Mouse (Mus musculus) gastrocnemius, postnatal 14 days (tissue): ENCODE data around the gene Apobec4. TPM values are rescaled to one million over a fixed set of nuclear protein-coding genes. Genes with fewer than 3 reads are reported as not detected.

ENCODE experiments used
- DNase-seq: peaks from one replicate; pipeline ENCODE4 v3.0.0; 2021; ENCODE audit warnings: mixed read lengths
- intact Hi-C: fragments of 180-260 bp; cut with DNase I; formaldehyde crosslinking; loops from one replicate; pipeline ENCODE4 v1.15.1; 2025; ENCODE audit warnings: low total_unique reads
- total RNA-seq, 2 experiments: library from RNA; stranded (reverse); gene quantifications; 2 replicates each; pipeline ENCODE4 v1.2.3; 2021

Gene Apobec4
- total RNA-seq, 2 experiments from 2014 or later: not detected

DNA sequence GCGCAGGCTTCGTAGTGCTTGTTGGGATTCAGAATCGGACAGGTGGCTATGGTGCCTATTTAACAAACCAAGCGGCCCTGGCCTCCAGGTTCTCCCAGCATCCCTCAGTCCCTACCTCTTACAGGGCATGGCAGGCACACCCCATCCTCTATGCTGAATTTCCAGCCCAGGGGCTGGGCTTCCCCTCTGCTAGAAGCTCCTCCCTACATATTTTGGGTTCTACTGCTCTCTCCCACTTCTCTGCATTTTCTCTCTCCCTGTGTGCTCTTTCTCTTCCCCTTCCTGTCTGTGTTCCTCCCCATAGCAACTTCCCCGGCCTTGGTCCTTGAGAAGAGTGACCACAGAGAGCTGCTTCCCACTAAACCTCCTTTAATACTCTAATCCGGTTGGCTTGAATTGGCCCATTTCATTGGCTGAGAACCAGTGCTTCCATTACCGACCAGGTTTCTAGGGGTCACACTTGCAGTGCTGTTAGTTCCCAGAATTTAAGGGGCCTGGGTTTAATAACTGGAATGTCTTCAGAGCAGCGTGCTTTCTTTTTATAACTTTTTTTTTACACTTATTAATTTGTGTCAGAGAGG, 46.4 kb downstream of the Apobec4 start:
- no peak for DNase-seq
- intact Hi-C loops: loop anchor here (10.0 kb wide), 1 partner anchor 108 kb away; the partner anchor contains the start of gene Smg7

DNA sequence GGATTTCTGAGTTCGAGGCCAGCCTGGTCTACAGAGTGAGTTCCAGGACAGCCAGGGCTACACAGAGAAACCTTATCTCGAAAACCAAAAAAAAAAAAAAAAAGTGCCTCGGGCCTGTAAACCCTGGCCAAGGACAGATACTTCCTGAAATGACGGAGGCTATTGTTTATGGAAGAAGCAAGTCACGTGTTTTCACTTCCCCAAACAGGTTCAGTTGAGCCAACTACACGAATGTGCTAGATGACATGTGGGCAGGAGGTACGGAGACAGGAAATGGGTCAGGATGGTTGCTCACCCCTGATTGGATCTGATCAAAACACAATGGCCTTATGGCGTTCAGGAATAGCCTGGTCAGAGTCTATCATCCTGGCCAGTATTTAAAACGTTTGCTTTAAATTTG, 47.8 kb downstream of the Apobec4 start:
- intact Hi-C loops: loop anchor here (10.0 kb wide), 1 partner anchor 107 kb away; the partner anchor contains the start of gene Smg7
- DNase-seq: no peak

DNA sequence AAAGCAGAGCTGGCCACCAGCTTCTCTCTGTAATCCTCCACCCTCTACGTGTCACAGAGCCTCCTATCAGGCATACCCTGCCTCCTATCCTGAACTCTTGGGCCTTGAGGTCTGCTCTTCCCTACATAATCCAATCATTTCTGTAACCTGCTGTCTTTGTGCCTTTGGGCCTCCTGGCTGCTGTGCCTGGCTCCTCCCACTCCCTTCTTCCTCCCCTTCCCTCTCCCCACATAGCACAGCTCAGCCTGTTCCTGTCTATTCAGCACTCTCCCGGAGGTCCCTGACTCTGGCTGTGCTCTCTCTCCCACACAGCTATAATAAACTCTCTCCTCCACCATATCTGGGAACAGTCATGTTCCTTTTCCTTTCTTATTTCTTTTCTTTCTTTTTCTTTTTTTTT, 49.5 kb downstream of the Apobec4 start, which contains the start of gene Ncf2:
Gene Ncf2 (plus strand): TSS at position 298 of the 400 bp plus-strand sequence.
- no peak for DNase-seq
- intact Hi-C loops: loop anchor here (10.0 kb wide), 1 partner anchor 105 kb away; the partner anchor contains the start of gene Smg7

DNA sequence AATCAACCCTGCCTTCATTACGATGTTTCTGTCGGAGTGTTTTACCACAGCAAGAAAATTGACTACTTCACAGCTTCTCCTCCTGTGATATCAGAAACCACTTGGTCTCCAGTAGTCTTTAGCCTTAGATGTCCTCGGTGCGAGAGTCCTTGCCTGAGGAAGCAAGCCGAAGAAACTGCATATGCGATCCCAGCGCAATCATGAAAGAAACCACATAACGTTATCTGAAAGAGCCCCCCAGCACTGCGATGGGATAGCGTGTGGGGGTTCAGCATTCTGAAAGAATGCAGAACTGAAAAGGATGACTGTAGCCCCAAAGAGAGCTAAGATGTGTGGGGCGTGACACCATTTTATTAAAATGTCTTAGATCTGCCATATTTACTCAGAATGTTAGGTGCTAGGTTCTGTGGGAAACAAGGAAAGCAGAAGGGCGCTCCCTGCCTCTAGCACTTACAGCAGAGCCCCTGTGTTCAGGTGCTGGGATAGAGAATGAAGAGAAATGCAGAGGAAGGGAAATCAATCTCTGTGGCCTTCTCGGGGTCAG, 50.4 kb downstream of the Apobec4 start:
- DNase-seq: no peak

DNA sequence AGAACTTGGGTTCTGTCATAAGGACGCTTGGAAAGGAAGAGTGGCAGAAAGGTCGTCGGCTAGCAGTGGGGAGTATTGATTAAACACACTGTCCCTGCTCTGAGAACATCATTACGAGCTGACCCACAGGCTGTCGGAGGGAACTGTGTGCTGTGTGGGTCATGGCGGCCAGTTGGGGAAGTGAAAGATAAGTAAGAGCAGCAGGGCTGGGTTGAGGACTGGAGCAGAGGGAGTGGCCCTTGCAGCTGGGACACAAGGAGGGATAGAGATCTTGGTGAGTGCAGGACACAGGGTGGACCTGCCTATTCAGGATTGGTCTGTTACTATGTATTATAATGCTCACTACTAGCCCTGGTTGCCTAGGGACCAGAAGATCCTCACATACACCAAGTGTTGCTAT, 54.6 kb downstream of the Apobec4 start:
- DNase-seq: no peak
- intact Hi-C loops: no loop called here

More for the DNA sequence above, 50.4 kb downstream of the Apobec4 start:
- intact Hi-C loops: no loop called here

Other genes with a start within 250 kb of the Apobec4 start
- gene Rgl1, start 15.8 kb downstream of the Apobec4 start, total RNA-seq: 10 to 100 TPM; 19.6 to 23.3 TPM
- gene Arpc5, start 16.0 kb downstream of the Apobec4 start, total RNA-seq: 10 to 100 TPM; 27.4 to 30.7 TPM
- 1 to 10 TPM; 1.4 to 1.6 TPM for gene Ncf2, start 49.6 kb downstream of the Apobec4 start, total RNA-seq
- gene Smg7, start 152.1 kb downstream of the Apobec4 start, total RNA-seq: 10 to 100 TPM; 33.9 to 34.4 TPM
- gene Nmnat2, start 204.4 kb downstream of the Apobec4 start, total RNA-seq: 1 to 10 TPM in 1 of 2 experiments, under 1 TPM in 1; 0.51 to 1.1 TPM